Mouse (Mus musculus): ENCODE measurements around the gene 1700016D06Rik. TPM values are rescaled to one million over a fixed set of nuclear protein-coding genes. Genes with fewer than 3 reads are reported as not detected.

Gene 1700016D06Rik
- polyA plus RNA-seq, 1 experiment, result not detected

DNA sequence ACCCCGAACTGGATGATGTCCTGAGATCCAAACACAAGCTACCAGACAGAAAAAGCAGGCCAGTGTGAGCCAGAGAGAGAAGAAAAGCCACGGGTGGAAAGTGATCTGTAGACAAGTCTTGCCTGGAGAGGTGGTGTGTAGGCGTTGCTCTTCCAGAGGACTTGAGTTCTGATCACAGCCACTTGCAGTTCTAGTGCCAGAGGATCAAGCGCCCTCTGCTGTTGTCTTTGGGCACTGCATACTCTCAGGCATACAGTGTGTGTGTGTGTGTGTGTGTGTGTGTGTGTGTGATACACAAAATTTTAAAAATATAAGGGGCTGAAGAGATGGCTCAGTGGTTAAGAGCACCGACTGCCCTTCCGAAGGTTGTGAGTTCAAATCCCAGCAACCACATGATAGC, 11.4 kb upstream of the 1700016D06Rik start:
- peak; percentile 42 for TF ChIP-seq CTCF (conservative IDR thresholded peaks at IDR 0.05; ENCODE audit: insufficient read depth, insufficient read length, low read depth, low read length)
- no peak for TF ChIP-seq POLR2A (IDR thresholded peaks at IDR 0.05; ENCODE audit: low read depth, low read length)
- H3K4me3 ChIP-seq (ENCODE audit: insufficient read depth, low read depth, low read length), result no peak overlapping the region
- H3K36me3 ChIP-seq (ENCODE audit: control insufficient read depth, insufficient read depth, low read length), result no peaks in the 10 kb centered on the region
- H3K27me3 ChIP-seq (replicated peaks; ENCODE audit: control insufficient read depth, insufficient read depth, low read length), result no peaks in the 10 kb centered on the region
- peaks cover 4% of the 10 kb centered on the region; the same call in 1 of the 2 replicates for H3K4me1 ChIP-seq (ENCODE audit: control insufficient read depth, insufficient read depth, low read length)
- 89% methylated on average over 6 of the region's 6 CpGs for WGBS
- DNase-seq, result no peak
- no peak overlapping the region for H3K27ac ChIP-seq (ENCODE audit: insufficient read depth, low read depth, low read length)

- TF ChIP-seq CTCF (conservative IDR thresholded peaks at IDR 0.05; ENCODE audit: insufficient read depth, insufficient read length, low read depth, low read length), result no peak
- no peak for TF ChIP-seq POLR2A (IDR thresholded peaks at IDR 0.05; ENCODE audit: low read depth, low read length)
- H3K27ac ChIP-seq (ENCODE audit: insufficient read depth, low read depth, low read length), result no peak overlapping the region
- no peaks in the 10 kb centered on the region for H3K36me3 ChIP-seq (ENCODE audit: control insufficient read depth, insufficient read depth, low read length)
These were observed 9.6 kb upstream of the 1700016D06Rik start for GRCm38 (mm10) chr8:11710415-11710814.

GRCm38 (mm10) chr8:11709542-11709941, 8.7 kb upstream of the 1700016D06Rik start:
- Histone ChIP-seq H3K27ac (ENCODE audit: insufficient read depth, low read depth, low read length) (no peak overlapping the region), H3K4me3 (ENCODE audit: insufficient read depth, low read depth, low read length) (no peak overlapping the region), H3K4me1 (ENCODE audit: control insufficient read depth, insufficient read depth, low read length) (peaks cover 4% of the 10 kb centered on the region; the same call in 1 of the 2 replicates), H3K27me3 (replicated peaks; ENCODE audit: control insufficient read depth, insufficient read depth, low read length) (no peaks in the 10 kb centered on the region), H3K36me3 (ENCODE audit: control insufficient read depth, insufficient read depth, low read length) (no peaks in the 10 kb centered on the region)
- TF ChIP-seq CTCF (conservative IDR thresholded peaks at IDR 0.05; ENCODE audit: insufficient read depth, insufficient read length, low read depth, low read length) (no peak; the same call in 1 of the 2 replicates), POLR2A (IDR thresholded peaks at IDR 0.05; ENCODE audit: low read depth, low read length) (no peak)
- 84% methylated on average over 3 of the region's 3 CpGs for WGBS
- DNase-seq, result no peak

More at GRCm38 (mm10) chr8:11710415-11710814, 9.6 kb upstream of the 1700016D06Rik start:
- no peak overlapping the region for H3K4me3 ChIP-seq (ENCODE audit: insufficient read depth, low read depth, low read length)
- 62% methylated on average over 5 of the region's 5 CpGs for WGBS
- no peak for DNase-seq
- H3K27me3 ChIP-seq (replicated peaks; ENCODE audit: control insufficient read depth, insufficient read depth, low read length), result no peaks in the 10 kb centered on the region
- peaks cover 4% of the 10 kb centered on the region; the same call in 1 of the 2 replicates for H3K4me1 ChIP-seq (ENCODE audit: control insufficient read depth, insufficient read depth, low read length)

- WGBS, result 47% methylated on average over 2 of the region's 2 CpGs
- Histone ChIP-seq H3K36me3 (ENCODE audit: control insufficient read depth, insufficient read depth, low read length) (no peaks in the 10 kb centered on the region), H3K4me3 (ENCODE audit: insufficient read depth, low read depth, low read length) (no peak overlapping the region), H3K27me3 (replicated peaks; ENCODE audit: control insufficient read depth, insufficient read depth, low read length) (no peaks in the 10 kb centered on the region), H3K4me1 (ENCODE audit: control insufficient read depth, insufficient read depth, low read length) (peaks cover 4% of the 10 kb centered on the region; the same call in 1 of the 2 replicates), H3K27ac (ENCODE audit: insufficient read depth, low read depth, low read length) (no peak overlapping the region)
- DNase-seq, result peak; percentile 54
- no peak for TF ChIP-seq POLR2A (IDR thresholded peaks at IDR 0.05; ENCODE audit: low read depth, low read length)
These were observed 8.0 kb upstream of the 1700016D06Rik start for GRCm38 (mm10) chr8:11708815-11709214.

DNA sequence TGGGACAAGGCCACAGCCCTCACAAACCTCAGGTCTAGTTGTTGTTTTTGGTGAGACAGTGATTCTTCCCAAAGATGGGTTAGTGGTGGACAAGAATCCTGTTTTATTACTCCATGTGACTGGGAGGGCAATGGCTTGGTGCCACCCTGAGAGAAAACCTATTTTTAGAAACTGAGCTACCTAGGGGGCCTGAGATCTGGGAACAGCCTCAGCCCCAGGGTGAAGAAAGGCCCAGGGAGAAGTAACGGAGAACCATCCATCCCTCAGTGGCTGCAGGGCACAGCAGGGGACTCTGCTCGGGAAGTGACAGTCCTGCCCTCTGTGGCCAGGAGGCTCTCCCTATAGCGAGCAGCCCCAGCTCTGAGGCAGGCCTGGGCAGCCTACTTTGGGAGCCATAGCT, 6.8 kb upstream of the 1700016D06Rik start:
- H3K4me3 ChIP-seq (ENCODE audit: insufficient read depth, low read depth, low read length), result no peak overlapping the region
- no peaks in the 10 kb centered on the region for H3K36me3 ChIP-seq (ENCODE audit: control insufficient read depth, insufficient read depth, low read length)
- H3K27ac ChIP-seq (ENCODE audit: insufficient read depth, low read depth, low read length), result no peak overlapping the region
- TF ChIP-seq POLR2A (IDR thresholded peaks at IDR 0.05; ENCODE audit: low read depth, low read length) (no peak), CTCF (conservative IDR thresholded peaks at IDR 0.05; ENCODE audit: insufficient read depth, insufficient read length, low read depth, low read length) (no peak)
- peak; percentile 19 for DNase-seq
- 38% methylated on average over 3 of the region's 3 CpGs for WGBS
- H3K27me3 ChIP-seq (replicated peaks; ENCODE audit: control insufficient read depth, insufficient read depth, low read length), result no peaks in the 10 kb centered on the region
- H3K4me1 ChIP-seq (ENCODE audit: control insufficient read depth, insufficient read depth, low read length), result peaks cover 4% of the 10 kb centered on the region; the same call in 1 of the 2 replicates

- Histone ChIP-seq H3K4me3 (ENCODE audit: insufficient read depth, low read depth, low read length) (no peak overlapping the region), H3K4me1 (ENCODE audit: control insufficient read depth, insufficient read depth, low read length) (peaks cover 12% of the 10 kb centered on the region; the same call in 1 of the 2 replicates), H3K27ac (ENCODE audit: insufficient read depth, low read depth, low read length) (no peak overlapping the region), H3K27me3 (replicated peaks; ENCODE audit: control insufficient read depth, insufficient read depth, low read length) (no peaks in the 10 kb centered on the region), H3K36me3 (ENCODE audit: control insufficient read depth, insufficient read depth, low read length) (no peaks in the 10 kb centered on the region)
- TF ChIP-seq POLR2A (IDR thresholded peaks at IDR 0.05; ENCODE audit: low read depth, low read length) (no peak), CTCF (conservative IDR thresholded peaks at IDR 0.05; ENCODE audit: insufficient read depth, insufficient read length, low read depth, low read length) (no peak)
- WGBS, result 71% methylated on average over 12 of the region's 12 CpGs
- DNase-seq, result no peak
These were observed 5.0 kb upstream of the 1700016D06Rik start for GRCm38 (mm10) chr8:11705818-11706217.

DNA sequence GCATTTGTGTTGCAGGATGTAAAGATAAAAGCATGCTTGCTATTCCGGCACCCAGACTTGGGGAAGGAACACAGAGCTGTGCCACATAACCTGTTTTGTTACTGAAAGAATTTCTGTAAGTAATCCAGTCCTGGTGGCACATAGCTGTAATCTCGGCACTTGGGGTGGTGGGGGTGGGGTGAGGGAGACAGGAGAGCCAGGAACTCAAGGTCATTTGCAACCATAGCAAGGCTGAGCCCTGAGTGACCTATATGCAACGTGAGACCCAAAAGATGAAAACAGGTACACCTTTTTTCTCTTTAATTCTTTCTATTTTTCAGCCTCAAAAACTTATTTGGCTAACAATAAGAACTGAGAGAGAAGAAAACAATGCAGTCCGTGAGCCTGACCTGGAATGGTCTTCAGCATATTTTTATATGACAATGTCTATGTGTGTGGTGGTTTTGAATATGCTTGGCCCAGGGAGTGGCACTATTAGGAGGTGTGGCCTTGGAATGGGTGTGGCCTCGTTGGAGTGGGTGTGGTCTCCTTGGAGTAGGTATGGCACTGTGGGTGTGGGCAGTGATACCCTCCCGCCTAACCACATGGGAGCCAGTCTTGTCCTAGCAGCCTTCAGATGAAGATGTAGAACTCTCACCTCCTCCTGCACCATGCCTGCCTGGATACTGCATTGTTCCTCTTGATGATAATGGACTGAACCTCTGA, 4.0 kb upstream of the 1700016D06Rik start:
- TF ChIP-seq POLR2A (IDR thresholded peaks at IDR 0.05; ENCODE audit: low read depth, low read length) (no peak), CTCF (conservative IDR thresholded peaks at IDR 0.05; ENCODE audit: insufficient read depth, insufficient read length, low read depth, low read length) (no peak)

More for the DNA sequence above, 4.0 kb upstream of the 1700016D06Rik start:
- H3K27ac ChIP-seq (ENCODE audit: insufficient read depth, low read depth, low read length), result no peak overlapping the region
- H3K4me3 ChIP-seq (ENCODE audit: insufficient read depth, low read depth, low read length), result no peak overlapping the region
- H3K4me1 ChIP-seq (ENCODE audit: control insufficient read depth, insufficient read depth, low read length), result peaks cover 14% of the 10 kb centered on the region; the same call in 1 of the 2 replicates
- WGBS, result 65% methylated on average over 6 of the region's 6 CpGs
- no peaks in the 10 kb centered on the region for H3K27me3 ChIP-seq (replicated peaks; ENCODE audit: control insufficient read depth, insufficient read depth, low read length)
- no peaks in the 10 kb centered on the region for H3K36me3 ChIP-seq (ENCODE audit: control insufficient read depth, insufficient read depth, low read length)
- DNase-seq, result no peak
